Mouse (Mus musculus): Measurements from ENCODE around the gene Plekhs1.
A peak's percentile ranks its signal among the peaks of the same experiment; 100 is the strongest.
"Not testable (repeated sequence)": the region's sequence is repeated elsewhere in the genome, so short reads cannot be mapped to it uniquely, and the experiment has no call there.

Gene Plekhs1

DNA sequence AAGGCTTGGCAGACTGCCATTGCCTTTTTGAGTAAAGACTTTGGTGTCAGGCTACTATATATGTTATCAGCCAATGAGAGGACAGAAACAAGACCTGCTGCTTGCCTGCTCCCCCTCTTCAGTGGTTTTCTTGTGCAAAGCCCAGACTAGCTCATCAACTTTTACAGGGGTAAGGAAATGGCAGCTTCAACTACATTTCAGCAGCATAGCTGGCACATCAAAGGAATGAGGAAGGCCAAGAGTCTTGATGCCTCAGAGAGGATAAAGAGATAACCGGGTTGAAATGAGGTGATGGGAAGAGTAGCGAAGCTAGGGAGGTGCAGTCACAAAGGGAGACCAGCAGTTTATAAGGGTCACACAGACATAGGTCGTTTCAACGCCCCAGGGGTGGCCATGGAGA is 3.9 kb upstream of the Plekhs1 start:
- DNase-seq (ENCODE audit: low spot score in 2 of 2) = no peak

DNA sequence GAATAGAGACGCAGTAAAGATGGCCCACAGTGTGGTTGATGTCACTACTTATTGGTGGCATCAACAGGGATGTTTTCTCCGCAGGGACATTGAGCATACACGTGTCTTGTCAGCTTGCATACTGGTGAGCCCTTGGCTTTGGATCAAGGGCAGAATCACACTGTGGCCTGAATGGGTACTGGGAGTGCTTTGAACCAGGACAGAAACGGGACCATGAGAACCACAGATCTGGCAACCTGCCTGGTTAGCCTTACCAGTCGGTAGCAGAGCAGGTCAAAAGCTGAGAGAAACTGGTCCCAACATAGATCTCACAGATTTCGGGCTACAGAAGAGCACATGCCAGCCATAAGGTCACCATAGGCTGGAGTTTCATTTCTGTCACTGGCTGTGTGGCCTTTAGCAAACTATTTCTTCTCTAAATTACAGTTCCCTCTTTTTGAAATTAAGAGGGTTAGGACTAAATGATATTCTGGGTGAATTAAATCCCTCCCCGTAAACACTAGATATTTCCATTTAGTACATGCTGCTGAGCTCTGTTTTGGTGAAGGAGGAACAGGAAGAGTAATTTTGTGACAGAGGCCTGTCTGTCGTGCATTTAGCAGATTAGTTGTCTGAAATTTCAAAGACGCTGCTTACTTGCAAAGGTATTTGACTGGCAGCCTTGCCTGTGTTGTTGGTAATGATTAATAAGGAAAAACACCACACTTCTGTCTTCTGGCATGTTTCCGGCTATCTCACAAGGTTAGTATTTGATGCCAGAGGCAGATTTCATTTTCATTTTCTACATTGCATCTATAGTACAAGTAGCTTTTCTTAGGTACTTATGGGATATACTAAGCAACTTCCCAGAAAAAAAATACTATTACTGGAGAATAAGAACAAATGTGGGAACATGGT is 2.0 kb upstream of the Plekhs1 start:
- DNase-seq (ENCODE audit: low spot score in 2 of 2) = no peak

- no peak for DNase-seq (ENCODE audit: low spot score in 2 of 2)
Observed at GRCm38 (mm10) chr19:56460241-56460640, 1.2 kb upstream of the Plekhs1 start.

DNA sequence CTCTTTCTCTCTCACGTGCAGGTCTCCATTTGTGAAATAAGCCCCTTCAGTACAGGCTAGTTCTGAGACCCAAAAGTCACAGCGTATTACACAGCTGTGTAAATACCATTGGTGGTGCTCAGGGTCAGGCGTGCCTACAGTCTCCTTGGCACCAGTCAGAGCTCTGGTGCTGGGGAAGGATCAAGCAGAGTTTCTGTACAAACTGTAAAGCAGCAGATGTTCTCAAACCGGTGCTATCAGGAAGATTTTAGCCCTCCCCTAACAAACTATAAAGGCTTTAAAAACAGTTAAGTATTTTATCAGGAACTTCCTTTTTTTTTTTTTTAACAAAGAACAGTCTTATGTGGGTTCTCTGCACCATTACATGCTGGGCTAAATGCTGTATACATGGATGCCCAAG is 1.3 kb downstream of the Plekhs1 start:
- DNase-seq (ENCODE audit: low spot score in 2 of 2) = no peak

GRCm38 (mm10) chr19:56466486-56466885 is 5.0 kb downstream of the Plekhs1 start:
- DNase-seq (ENCODE audit: low spot score in 2 of 2) = no peak

- DNase-seq (ENCODE audit: low spot score in 2 of 2) = no peak
Observed at GRCm38 (mm10) chr19:56470286-56471020, 9.0 kb downstream of the Plekhs1 start.

DNA sequence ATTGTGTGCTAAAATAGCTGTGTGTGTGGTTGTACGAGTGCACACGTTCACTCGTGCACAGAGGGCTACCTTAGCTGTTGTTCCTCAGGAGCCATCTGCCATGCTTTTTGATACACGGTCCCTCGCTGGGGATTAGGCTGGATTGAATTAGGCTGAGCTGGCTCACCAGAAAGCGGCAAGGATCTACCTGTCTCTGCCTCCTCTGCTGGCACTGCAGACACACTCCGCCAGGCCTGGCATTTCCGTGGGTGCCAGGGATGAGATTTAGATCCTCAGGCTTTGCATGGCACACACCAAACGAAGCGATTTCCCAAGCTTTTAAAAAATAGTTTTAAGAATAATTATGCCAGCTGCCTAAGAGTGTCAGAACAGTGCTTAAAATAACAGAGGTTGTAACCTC is 10.5 kb downstream of the Plekhs1 start:
- DNase-seq (ENCODE audit: low spot score in 2 of 2) = no peak

GRCm38 (mm10) chr19:56474869-56475550 is 13.6 kb downstream of the Plekhs1 start:
- peak; percentile 15 to 26 for DNase-seq (ENCODE audit: low spot score in 2 of 2)

DNA sequence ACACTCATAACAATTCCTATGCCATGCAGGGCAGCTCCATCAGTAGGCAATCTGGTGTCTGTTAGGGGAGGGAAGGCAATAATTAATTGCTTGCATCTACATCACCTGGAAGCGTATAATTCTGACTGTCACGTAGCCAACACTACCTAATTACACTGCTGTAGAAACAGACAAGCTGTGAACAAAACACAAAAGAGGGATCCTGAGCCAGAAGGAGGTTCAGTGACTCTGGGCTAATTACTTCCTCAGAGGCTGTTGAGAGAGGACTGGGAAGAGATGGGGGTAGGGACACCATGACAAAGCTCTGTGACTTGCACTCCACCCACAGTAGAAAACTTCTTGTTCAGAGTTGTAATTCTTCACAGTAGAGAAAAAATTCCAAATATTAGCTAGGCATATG is 15.1 kb downstream of the Plekhs1 start:
- no peak for DNase-seq (ENCODE audit: low spot score in 2 of 2)

GRCm38 (mm10) chr19:56477253-56477652 is 15.8 kb downstream of the Plekhs1 start:
- DNase-seq (ENCODE audit: low spot score in 2 of 2) = no peak

DNA sequence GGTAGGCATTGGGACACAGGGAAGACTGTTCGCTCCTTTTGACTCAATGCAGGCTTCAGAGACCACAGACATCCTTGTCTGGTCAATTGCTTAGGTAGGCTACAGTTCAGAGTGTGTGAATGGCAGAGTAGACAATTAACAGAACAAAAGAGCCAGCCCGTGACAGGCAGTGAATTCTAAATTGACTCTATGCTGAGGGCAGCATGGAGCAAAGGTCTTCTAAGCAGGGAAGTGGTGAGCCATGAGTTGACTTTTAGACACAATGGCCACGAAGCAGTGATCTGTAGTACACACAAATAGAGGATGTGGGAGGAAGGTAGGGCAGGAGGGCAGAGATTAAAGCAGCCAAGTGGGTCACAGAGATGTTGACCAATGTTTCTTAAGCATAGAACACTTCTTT is 16.4 kb downstream of the Plekhs1 start:
- no peak for DNase-seq (ENCODE audit: low spot score in 2 of 2)

DNA sequence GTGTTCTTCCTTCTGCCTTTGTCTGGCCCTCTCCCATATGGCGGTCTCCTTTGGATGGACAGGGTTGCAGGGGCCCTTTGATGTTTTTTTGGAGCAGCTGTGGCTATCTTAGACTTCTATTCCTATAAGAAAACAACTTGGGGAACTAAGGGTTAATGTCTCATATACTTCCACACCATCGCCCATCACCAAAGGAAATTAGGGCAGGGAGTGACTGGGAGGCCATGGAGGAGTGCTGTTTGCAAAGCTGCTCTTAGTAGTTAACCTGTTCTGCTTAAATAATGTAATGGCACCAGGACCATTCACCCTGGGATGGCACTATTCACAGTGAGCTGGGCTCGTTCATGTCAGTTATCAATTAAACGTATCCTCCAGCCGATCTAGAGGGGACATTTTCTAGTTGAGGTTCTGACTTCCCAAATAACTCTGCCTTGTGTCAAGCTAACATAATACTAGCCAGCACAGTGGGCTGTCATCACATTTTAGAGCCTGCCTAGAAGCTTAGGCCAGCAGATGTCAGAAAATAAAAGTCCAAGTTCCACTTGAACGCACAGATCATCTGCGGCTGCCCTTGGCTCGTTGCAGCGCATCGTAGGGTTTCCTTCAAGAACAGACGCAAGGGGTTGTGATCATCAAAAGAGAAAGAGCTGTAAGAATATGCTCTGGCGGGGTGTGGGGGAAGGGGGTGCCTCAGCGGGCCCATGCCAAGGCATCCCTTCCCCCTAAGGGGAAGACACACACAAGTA is 23.4 kb downstream of the Plekhs1 start:
- no peak for DNase-seq (ENCODE audit: low spot score in 2 of 2)

- no peak for DNase-seq (ENCODE audit: low spot score in 2 of 2)
Observed at GRCm38 (mm10) chr19:56485376-56486271, 24.2 kb downstream of the Plekhs1 start.

DNA sequence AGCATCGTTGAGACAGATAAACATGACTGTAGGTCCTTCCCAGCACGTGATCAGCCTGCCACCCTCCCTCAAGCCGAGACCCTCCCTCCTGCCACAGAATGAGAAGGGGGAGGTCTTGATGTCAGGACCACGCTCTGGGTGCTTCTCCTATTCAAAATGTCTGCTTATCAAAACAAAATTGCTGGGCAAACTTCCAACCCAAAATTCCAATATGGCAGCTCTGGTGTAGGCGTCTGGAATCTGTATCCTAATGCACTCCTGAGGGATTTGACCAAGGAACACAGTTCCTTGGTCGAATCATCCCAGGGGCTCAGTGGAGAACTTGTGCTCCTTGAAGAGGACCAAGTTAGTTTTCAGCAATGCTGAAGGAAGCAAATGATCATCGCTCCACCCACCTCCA is 25.5 kb downstream of the Plekhs1 start:
- no peak for DNase-seq (ENCODE audit: low spot score in 2 of 2)

GRCm38 (mm10) chr19:56487339-56487738 is 25.9 kb downstream of the Plekhs1 start:
- no peak for DNase-seq (ENCODE audit: low spot score in 2 of 2)

- no peak for DNase-seq (ENCODE audit: low spot score in 2 of 2)
Observed at GRCm38 (mm10) chr19:56489601-56490000, 28.2 kb downstream of the Plekhs1 start.

DNA sequence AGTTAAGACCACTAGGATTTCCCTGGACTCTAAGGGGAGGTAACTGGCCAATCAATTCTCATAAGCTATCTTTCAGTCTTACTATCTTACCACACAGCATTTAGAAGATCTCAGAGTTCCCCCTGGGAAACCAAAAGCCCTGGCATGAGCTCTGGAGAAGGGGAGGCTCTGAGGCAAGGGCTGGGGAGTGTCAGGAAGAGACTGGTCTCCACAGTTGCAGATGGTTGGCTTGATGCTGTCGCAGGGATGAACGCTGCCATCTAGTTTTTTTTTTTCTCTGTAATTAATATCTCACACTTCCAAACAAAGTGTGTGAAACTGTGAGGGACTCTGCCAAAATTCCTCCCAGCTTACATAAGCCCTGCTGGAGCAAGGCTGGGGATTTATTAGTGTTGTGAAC is 32.7 kb downstream of the Plekhs1 start:
- DNase-seq (ENCODE audit: low spot score in 2 of 2) = not testable (repeated sequence)

DNA sequence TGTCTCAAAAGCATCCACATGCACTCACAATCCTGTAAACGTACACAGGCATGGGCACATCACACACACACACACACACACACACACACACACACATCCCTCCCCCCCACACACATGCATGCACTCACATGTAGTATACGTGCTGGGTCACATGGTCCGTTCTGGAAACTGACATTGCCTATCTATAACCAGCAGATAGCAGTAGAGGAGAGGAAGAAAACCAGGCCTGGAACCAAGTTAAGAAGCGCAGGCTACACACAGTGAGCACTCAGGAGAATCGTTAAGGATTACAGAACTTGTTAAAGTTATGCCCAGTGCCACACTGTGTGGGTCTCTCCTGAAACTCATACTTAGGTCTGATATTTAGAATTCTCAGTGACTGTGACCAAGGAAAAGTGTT is 41.6 kb downstream of the Plekhs1 start:
- not testable (repeated sequence) for DNase-seq (ENCODE audit: low spot score in 2 of 2)

GRCm38 (mm10) chr19:56503525-56503924 is 42.1 kb downstream of the Plekhs1 start:
- not testable (repeated sequence) for DNase-seq (ENCODE audit: low spot score in 2 of 2)

DNA sequence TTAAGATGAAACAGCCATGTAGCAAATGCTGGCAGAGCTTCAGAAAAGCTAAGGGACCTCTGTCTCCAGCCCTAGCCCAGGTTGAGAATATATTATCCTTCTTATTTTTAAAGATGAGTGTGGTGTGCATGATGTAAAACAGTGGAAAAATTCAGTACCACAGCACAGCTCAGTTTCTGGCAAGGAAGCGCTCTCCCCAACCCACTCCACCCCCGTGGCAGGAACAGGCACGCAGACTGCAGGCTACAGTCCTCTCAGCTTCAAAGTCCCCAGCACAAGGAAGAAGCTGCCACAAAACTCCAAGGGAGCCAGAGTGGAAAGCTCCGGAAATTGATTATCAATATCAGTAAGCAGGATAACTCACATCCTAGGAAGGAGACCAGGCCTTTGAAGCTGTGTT is 49.8 kb downstream of the Plekhs1 start:
- not testable (repeated sequence) for DNase-seq (ENCODE audit: low spot score in 2 of 2)

- DNase-seq (ENCODE audit: low spot score in 2 of 2) = not testable (repeated sequence)
Observed at GRCm38 (mm10) chr19:56513527-56513926, 52.1 kb downstream of the Plekhs1 start.
